Mouse (Mus musculus) cortical plate, adult 2 months (tissue): ENCODE measurements around the gene Rarg.

ENCODE experiments used
- CTCF ChIP-seq: fragments of 200-500 bp; IDR thresholded peaks from 2 replicates; pipeline ENCODE4 v1.5.1; 2011; ENCODE audit warnings: mild to moderate bottlenecking, control low read depth, low read length; ENCODE audit not compliant: insufficient read depth; ENCODE audit errors: extremely low read depth
- POLR2A ChIP-seq: fragments of 200-500 bp; IDR thresholded peaks from 2 replicates; pipeline ENCODE4 v1.6.1; 2011; ENCODE audit warnings: mild to moderate bottlenecking, low read length, control low read depth; ENCODE audit not compliant: insufficient read depth; ENCODE audit errors: extremely low read depth

DNA sequence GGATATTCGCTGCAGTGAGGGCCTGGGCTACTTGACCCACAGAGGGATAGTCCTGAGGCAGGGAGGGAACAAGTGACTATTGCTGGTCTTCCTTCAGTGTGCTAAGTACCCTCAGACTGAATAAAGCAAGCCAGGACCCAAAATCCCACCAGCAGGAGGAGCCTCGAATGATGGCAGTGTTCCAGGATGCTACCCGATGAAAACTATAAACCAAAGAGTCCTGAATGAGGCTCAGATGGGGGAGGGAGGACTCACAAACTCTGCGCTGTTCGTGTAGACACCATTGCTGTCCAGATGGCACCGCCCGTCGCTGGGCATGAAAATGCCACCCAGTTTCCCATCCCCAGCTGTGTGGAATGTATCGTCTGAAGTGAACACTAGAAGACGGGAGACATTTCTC, 34.9 kb downstream of the Rarg start:
- TF ChIP-seq CTCF: no peak
- no peak for TF ChIP-seq POLR2A
